Mouse (Mus musculus) bone marrow, adult 2 months (tissue): Measurements from ENCODE around the gene Ttc7. TPM values are rescaled to one million over a fixed set of nuclear protein-coding genes. Genes with fewer than 3 reads are reported as not detected.

Experiments used
- H3K27ac ChIP-seq: fragments of 200-500 bp; 2 replicates; pipeline ENCODE4 v1.5.1; 2012; ENCODE audit warnings: low read depth, mild to moderate bottlenecking, control low read depth, inconsistent platforms, low read length; ENCODE audit not compliant: control insufficient read depth, poor library complexity, insufficient read depth
- H3K4me1 ChIP-seq: fragments of 200-500 bp; 2 replicates; pipeline ENCODE4 v1.6.1; 2011; ENCODE audit warnings: low read length; ENCODE audit not compliant: control insufficient read depth, insufficient read depth
- H3K4me3 ChIP-seq: fragments of 200-500 bp; replicated peaks from 2 replicates; pipeline ENCODE3; 2011; ENCODE audit warnings: mild to moderate bottlenecking, low read depth, low read length, control low read depth; ENCODE audit not compliant: control insufficient read depth
- CTCF ChIP-seq: fragments of 200-500 bp; IDR thresholded peaks from 2 replicates; pipeline ENCODE4 v1.5.1; 2011; ENCODE audit warnings: low read length, control low read depth; ENCODE audit not compliant: control insufficient read depth, insufficient read depth
- POLR2A ChIP-seq: fragments of 200-500 bp; IDR thresholded peaks from 2 replicates; pipeline ENCODE4 v1.6.1; 2011; ENCODE audit warnings: low read depth, mild to moderate bottlenecking, control low read depth, low read length, borderline replicate concordance; ENCODE audit not compliant: control insufficient read depth
- WGBS: fragments of 180-500 bp; shearing (Covaris S2); methylation state at CpG from one replicate; pipeline ENCODE4 v1.1.7; 2018; 5-methylcytosine and 5-hydroxymethylcytosine counted together
- polyA plus RNA-seq: library from polyadenylated mRNA; stranded (reverse); fragments of >200 nt; gene quantifications from 2 replicates; pipeline ENCODE4 v1.2.4, GENCODE M21; 2011; ENCODE audit warnings: low replicate concordance; ENCODE audit not compliant: missing spikeins, insufficient read depth, insufficient read length

Gene Ttc7
- polyA plus RNA-seq, 1 experiment = 77.9 TPM

- Histone ChIP-seq H3K27ac (no peak overlapping the region), H3K4me1 (no peaks in the 10 kb centered on the region), H3K4me3 (no peak overlapping the region)
- 68% methylated on average over 16 of the region's 16 CpGs for WGBS
- TF ChIP-seq POLR2A = no peak
- no peak for TF ChIP-seq CTCF
These were observed 69.6 kb downstream of the Ttc7 start for GRCm38 (mm10) chr17:87352106-87352897.

GRCm38 (mm10) chr17:87352898-87353225 lies 70.2 kb downstream of the Ttc7 start:
- no peak for TF ChIP-seq CTCF
- TF ChIP-seq POLR2A = no peak
- 83% methylated on average over 1 of the region's 1 CpGs for WGBS
- Histone ChIP-seq H3K4me3 (no peak overlapping the region), H3K27ac (no peak overlapping the region), H3K4me1 (no peaks in the 10 kb centered on the region)

GRCm38 (mm10) chr17:87353745-87354320 lies 71.1 kb downstream of the Ttc7 start:
- Histone ChIP-seq H3K27ac (no peak overlapping the region), H3K4me1 (no peaks in the 10 kb centered on the region)

GRCm38 (mm10) chr17:87355456-87355855 lies 72.8 kb downstream of the Ttc7 start:
- no peak overlapping the region for H3K27ac ChIP-seq
- no peak for TF ChIP-seq POLR2A
- no peak for TF ChIP-seq CTCF
- H3K4me1 ChIP-seq = no peaks in the 10 kb centered on the region
- 69% methylated on average over 8 of the region's 8 CpGs for WGBS
- H3K4me3 ChIP-seq = no peak overlapping the region

More at GRCm38 (mm10) chr17:87353745-87354320, 71.1 kb downstream of the Ttc7 start:
- TF ChIP-seq POLR2A = no peak
- TF ChIP-seq CTCF = no peak
- no peak overlapping the region for H3K4me3 ChIP-seq
- whole genome bisulfite sequencing = 81% methylated on average over 8 of the region's 8 CpGs

- Histone ChIP-seq H3K4me1 (no peaks in the 10 kb centered on the region), H3K27ac (no peak overlapping the region), H3K4me3 (no peak overlapping the region)
- 77% methylated on average over 5 of the region's 5 CpGs for WGBS
- TF ChIP-seq POLR2A (no peak), CTCF (no peak)
These were observed 73.6 kb downstream of the Ttc7 start for GRCm38 (mm10) chr17:87356261-87356660.

- H3K4me1 ChIP-seq = no peaks in the 10 kb centered on the region
- no peak overlapping the region for H3K27ac ChIP-seq
- TF ChIP-seq POLR2A = no peak
- TF ChIP-seq CTCF = no peak
- 87% methylated on average over 9 of the region's 9 CpGs for WGBS
- H3K4me3 ChIP-seq = no peak overlapping the region
These were observed 74.8 kb downstream of the Ttc7 start for GRCm38 (mm10) chr17:87357506-87357905.

GRCm38 (mm10) chr17:87361132-87361531 lies 78.4 kb downstream of the Ttc7 start:
- 59% methylated on average over 3 of the region's 3 CpGs for WGBS

GRCm38 (mm10) chr17:87364108-87364507 lies 81.4 kb downstream of the Ttc7 start:
- 86% methylated on average over 15 of the region's 15 CpGs for WGBS
- Histone ChIP-seq H3K4me3 (no peak overlapping the region), H3K4me1 (no peaks in the 10 kb centered on the region; the same call in 1 of the 2 replicates), H3K27ac (no peak overlapping the region)
- no peak for TF ChIP-seq POLR2A

More at GRCm38 (mm10) chr17:87361132-87361531, 78.4 kb downstream of the Ttc7 start:
- TF ChIP-seq POLR2A (no peak), CTCF (no peak)
- Histone ChIP-seq H3K4me3 (no peak overlapping the region), H3K27ac (no peak overlapping the region), H3K4me1 (no peaks in the 10 kb centered on the region)

GRCm38 (mm10) chr17:87365268-87365667 lies 82.6 kb downstream of the Ttc7 start:
- H3K4me1 ChIP-seq = no peaks in the 10 kb centered on the region; the same call in 1 of the 2 replicates

More at GRCm38 (mm10) chr17:87365268-87365667, 82.6 kb downstream of the Ttc7 start:
- no peak overlapping the region for H3K4me3 ChIP-seq
- WGBS = 16% methylated on average over 8 of the region's 8 CpGs
- TF ChIP-seq POLR2A (no peak), CTCF (no peak)
- H3K27ac ChIP-seq = peak overlapping the region; percentile 35
